Mouse (Mus musculus): ENCODE data around the gene Urgcp. TPM values are rescaled to one million over a fixed set of nuclear protein-coding genes. Genes with fewer than 3 reads are reported as not detected.

Gene Urgcp
- total RNA-seq, 1 experiment from 2014 or later: 8.0 TPM

GRCm38 (mm10) chr11:5700808-5701207 lies 61.4 kb downstream of the Urgcp start:
- no peak for ATAC-seq (replicated peaks in 1 of 2; ENCODE audit: insufficient read depth in 1 of 2, low FRiP score in 2 of 2, low TSS enrichment in 1 of 2, low read depth in 1 of 2, poor library complexity in 2 of 2, severe bottlenecking in 2 of 2)

GRCm38 (mm10) chr11:5691775-5692174 lies 70.4 kb downstream of the Urgcp start:
- ATAC-seq (replicated peaks in 1 of 2; ENCODE audit: insufficient read depth in 1 of 2, low FRiP score in 2 of 2, low TSS enrichment in 1 of 2, low read depth in 1 of 2, poor library complexity in 2 of 2, severe bottlenecking in 2 of 2): no peak

GRCm38 (mm10) chr11:5684283-5684682 lies 77.9 kb downstream of the Urgcp start:
- no peak for ATAC-seq (replicated peaks in 1 of 2; ENCODE audit: insufficient read depth in 1 of 2, low FRiP score in 2 of 2, low TSS enrichment in 1 of 2, low read depth in 1 of 2, poor library complexity in 2 of 2, severe bottlenecking in 2 of 2)

DNA sequence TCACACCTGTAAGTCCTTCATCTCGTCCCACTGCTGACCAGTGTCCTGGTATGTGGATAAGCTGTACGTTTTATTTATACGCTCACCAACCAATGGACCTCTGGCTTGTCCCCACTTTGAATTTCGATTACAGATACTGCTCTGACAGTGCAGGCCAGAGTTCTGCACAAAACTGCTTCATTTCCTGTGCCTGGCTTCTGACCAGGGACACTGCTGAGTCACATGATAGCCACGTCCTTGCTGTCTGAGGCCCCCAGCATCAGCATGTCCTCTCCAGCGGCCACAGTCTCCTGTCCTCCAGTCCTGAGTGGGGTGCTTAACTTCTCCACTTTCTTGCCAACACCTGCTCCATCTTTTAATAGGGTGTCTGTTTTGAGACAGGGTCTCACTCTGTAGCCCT lies 79.6 kb downstream of the Urgcp start:
- no peak for ATAC-seq (replicated peaks in 1 of 2; ENCODE audit: insufficient read depth in 1 of 2, low FRiP score in 2 of 2, low TSS enrichment in 1 of 2, low read depth in 1 of 2, poor library complexity in 2 of 2, severe bottlenecking in 2 of 2)

Other genes with a start within 250 kb of the Urgcp start
- 98.8 and 100 TPM in 2 replicates for gene Xbp1, start 241.7 kb downstream of the Urgcp start, total RNA-seq (2017)
- gene Ccdc117, start 220.2 kb downstream of the Urgcp start, total RNA-seq (2017): 39.0 and 49.0 TPM in 2 replicates
- not detected in 2 replicates for gene Ankrd36, start 192.7 kb downstream of the Urgcp start, total RNA-seq (2017)
- gene Mrps24, start 46.7 kb downstream of the Urgcp start, total RNA-seq (2017): 38.8 and 39.4 TPM in 2 replicates
- gene Dbnl, start 26.1 kb upstream of the Urgcp start, total RNA-seq (2017): 71.7 and 93.2 TPM in 2 replicates
- gene Pgam2, start 41.4 kb upstream of the Urgcp start, total RNA-seq (2017): 1.2 TPM in 1 of 2 replicates, not detected in the other
- gene Polm, start 75.6 kb upstream of the Urgcp start, total RNA-seq (2017): 1.4 and 5.1 TPM in 2 replicates
- 0.25 and 0.65 TPM in 2 replicates for gene Aebp1, start 99.6 kb upstream of the Urgcp start, total RNA-seq (2017)
- 39.9 and 55.8 TPM in 2 replicates for gene Pold2, start 115.9 kb upstream of the Urgcp start, total RNA-seq (2017)
- not detected in 2 replicates for gene Myl7, start 136.4 kb upstream of the Urgcp start, total RNA-seq (2017)
- gene Gck, start 187.7 kb upstream of the Urgcp start, total RNA-seq (2017): not detected in 2 replicates
- gene Ykt6, start 193.3 kb upstream of the Urgcp start, total RNA-seq (2017): 34.5 and 39.9 TPM in 2 replicates